Mouse (Mus musculus) megakaryocyte-erythroid progenitor cell, adult 5-6 weeks (primary cell): ENCODE data around the gene Atp5s. TPM values are rescaled to one million over a fixed set of nuclear protein-coding genes. Genes with fewer than 3 reads are reported as not detected.
A peak's percentile ranks its signal among the peaks of the same experiment; 100 is the strongest.

Experiments used
- ATAC-seq: replicated peaks from 2 replicates; pipeline ENCODE4 v1.8.0; 2016; ENCODE audit warnings: mild to moderate bottlenecking, inconsistent platforms; ENCODE audit not compliant: severe bottlenecking, poor library complexity, low FRiP score, low TSS enrichment
- total RNA-seq, 2 experiments: library from RNA; stranded (forward) in 1 of 2; stranded (reverse) in 1 of 2; fragments of 200-1000, 215-1000 nt in 1 of 2; fragments of >200 nt in 1 of 2; fragmentation: Nextera tagmentation in 1 of 2; gene quantifications; 2 replicates each; pipeline ENCODE4 v1.2.3; 2014 to 2017

Atp5s gene
- total RNA-seq, 2 experiments from 2014 or later: 10.6 to 35.6 TPM

DNA sequence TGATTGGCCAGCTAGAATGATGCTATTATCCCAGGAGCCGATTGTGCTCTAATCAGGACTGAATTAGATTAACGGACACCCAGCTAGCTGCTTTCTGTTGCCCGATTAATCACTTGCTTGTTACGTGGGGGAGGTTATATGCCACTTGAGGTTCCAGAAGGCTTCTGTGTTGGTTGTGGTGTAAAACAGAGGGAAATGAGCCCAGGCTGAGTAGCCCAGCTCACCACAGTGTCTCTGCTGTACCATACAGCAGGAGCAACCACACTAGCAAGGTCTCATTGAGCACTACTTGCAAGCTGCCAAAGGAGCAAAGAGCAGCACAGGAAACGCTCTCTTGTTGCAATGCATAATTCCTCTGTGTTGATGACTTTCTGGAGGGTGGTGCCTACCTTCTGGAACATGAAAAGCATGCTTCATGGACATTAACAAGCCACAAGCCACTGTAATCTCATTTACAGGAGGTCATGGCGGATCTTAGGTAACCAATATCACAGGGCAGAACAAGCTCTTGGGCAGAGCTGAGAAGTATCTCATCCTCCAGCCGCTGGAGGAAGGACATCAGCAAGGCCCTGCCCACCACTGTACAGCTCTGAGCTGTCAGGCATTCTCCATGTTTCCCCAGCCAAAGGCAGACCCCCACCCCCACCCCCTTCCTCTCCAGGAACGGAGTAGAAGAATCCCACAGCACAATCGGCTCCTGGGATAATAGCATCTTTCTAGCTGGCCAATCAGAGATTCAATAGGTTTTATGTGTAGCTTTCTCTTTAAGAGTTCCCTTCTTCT, 42.9 kb downstream of the Atp5s start:
- ATAC-seq: no peak

DNA sequence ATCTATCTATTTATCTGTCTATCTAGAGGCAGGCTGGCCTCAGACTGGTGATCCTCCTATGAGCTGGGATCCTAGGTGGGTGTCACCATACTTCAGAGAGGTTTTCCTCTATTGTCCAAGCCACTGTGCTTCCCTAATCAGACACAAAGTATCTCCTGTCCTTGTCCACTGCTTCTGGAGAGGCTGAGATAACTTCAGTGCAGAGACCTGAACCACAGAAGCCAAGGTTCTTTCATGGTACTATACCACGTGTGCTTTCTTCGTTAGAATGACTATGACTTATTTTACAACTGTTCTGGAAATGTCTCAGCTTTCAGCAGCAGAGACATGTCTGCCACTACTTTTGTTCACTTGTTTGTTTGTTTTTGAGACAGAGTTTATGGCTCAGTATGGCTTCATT, 44.1 kb downstream of the Atp5s start:
- ATAC-seq: peak; percentile 74

DNA sequence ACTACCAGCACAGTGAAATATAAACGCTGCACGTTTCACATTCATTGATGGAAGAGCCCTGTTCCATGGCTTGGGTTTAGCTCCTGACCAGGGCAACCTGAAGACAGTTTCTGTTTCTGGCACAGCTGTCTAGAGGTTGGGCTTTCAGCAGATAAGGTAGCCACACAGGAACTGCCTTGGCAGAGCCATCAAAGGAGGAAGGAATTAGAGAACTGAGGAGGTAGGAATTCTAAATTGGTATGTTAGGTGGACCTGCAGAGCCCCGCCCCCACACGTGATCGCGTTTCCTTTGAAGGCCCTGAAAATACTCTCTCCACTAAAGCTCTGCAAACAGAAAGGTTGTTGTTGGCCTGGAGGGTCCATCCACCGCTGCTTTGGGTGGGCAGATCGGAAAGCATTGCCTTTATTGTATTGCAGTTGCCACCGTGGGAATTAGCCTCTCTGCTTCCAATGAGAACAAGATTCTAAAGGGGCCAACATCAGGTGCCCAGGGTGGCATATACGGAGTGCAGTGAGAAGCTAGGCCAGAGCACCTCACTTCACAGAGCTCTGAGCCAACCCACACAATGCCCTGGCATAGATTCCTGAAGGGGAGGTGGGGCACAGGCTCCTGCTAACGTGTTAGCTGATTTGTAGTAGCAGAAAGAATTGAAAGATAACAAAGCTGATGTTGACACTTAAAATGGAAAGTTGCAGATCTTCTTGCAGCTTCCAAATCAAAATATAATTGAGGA, 52.0 kb downstream of the Atp5s start:
- ATAC-seq: peak; percentile 76

DNA sequence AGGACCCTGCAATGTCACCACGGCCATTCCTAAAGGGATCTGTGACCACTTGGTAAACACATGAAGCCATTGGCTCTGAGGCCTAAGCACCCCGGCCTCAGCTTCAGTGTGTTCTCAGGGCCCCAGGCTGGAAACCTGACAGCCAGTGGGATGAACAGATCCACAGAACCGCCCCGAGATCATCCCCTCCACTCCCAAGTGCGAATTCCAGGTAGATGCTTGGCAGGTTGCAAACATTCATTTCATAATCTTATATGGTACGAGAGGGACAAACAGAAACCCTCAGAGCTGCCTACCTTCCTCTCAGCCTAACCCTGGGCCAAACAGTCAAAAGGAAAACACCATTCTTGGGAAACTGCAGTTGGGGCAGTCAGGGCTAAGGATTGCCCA, 52.6 kb downstream of the Atp5s start:
- ATAC-seq: no peak

DNA sequence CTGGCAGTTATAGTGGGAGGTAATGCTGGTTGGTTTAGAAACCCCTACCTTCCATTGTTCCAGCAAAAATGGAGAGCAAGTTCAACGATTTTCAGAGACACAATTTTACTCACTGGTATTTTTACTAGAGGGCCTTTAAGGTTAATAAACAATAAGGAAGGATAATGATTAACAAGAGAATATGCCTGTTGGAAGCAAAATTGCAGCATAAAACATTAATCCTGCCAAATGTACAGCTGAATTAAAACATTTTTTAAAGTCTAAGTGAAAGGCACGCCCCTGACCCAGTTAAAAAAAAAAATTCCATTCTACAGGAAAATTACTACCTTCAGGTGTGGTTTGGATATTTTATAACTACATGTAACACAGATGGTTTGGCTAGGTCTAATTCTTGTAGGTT, 53.2 kb downstream of the Atp5s start:
- no peak for ATAC-seq

DNA sequence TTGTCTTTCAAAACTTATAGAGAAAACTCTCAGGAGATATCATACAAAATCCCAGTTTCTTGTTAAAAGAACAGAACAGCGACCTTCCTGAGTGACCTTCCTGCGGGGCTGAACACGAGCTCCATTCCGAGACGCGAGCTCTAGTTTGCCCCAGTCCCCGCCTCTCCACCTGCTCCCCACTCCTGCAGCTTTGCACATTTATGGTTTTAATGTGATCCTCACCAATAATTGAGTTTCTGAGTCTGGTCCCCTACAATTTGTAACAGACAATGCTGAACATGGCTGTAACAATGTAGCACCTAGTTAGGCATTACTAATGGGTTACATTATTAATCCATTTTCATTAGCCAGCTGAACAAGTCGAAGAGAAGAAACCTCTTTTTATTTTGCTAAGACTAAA, 56.7 kb downstream of the Atp5s start:
- ATAC-seq: no peak

DNA sequence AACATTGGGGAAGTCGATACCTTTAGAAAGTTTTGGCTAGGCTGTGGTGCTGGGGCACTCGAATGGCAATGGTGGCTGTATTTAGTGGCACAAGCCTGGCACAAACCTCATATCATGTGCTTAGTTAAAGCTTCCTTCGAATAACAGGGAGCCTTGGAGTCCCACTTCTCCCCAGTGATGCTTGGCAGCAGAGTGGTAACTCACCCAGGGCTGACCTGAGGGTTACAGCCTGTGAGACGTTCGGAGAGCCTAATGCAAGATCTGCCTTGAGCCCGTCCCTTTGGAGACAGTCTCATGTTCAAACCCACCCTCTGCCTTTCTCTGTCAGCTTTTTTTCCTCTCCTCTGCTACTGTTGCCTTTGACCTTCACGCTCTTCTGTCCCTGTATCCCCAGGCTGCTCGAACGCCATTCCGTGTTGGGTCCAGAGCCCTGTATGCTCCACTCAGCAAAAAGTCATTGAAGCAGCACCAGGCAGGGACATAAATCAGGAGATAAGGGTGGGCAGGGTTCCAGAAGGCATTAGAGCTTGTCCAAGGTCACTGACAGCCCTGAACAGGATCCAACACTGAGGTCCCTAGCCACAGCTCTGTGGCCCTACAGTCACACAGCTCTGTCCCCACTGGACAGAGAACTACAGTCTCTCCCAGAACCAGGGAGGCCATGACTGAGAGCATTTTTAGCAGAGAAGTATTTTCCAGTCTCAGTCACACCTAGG, 57.3 kb downstream of the Atp5s start:
- peak; percentile 31; the same call in 1 of the 2 replicates for ATAC-seq

DNA sequence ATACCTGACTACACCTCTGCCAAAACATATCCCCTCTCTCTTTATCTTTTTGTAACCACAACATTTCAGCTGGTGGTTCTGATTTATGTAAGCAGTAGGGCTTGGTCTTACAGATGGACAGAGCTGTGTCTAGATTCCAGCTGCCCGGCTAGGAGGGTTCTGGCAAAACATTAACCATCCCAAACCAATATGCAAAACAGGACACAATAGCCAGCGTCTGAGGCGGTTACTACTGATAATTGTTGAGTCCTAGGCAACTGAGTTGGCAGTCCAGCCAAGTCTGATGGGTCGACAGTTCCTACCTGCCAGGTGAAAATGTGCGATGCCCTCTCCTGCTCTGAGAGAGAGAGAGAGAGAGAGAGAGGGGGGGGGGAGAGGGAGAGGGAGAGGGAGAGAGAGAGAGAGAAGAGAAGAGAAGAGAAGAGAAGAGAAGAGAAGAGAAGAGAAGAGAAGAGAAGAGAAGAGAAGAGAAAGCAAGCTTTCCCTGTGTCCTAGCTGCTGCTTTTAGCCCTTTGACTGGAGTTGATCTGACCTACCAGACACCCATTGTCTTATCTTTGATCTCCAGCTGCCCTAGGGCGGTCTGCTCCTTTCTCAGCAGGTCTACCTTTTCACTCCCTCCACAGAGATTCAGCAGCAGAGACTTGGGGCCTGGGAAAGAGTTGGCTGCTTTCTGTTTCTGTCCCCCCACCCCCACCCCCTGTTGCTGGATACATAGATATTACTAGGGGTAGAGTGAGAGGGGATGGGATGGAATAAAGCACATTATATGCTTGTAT, 58.7 kb downstream of the Atp5s start:
- ATAC-seq: peak; percentile 89

DNA sequence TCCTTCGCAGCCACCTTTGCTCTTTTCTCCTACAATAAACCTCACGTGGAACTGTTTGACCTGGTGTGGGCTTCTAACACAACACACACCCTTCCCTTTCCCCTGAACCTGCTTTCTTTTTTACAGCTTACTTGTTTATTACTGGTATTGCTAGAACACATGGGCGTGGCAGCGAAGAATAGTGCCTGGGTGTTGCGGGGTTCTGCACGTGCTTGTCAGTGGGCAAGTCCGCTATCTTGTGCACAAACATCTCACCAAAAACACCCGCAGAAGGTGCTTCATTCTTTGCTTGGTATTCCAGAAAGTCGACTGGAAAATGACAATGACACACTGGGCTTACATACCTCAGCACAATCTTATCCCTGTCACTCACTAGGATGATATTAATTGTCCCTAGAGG, 60.7 kb downstream of the Atp5s start:
- no peak for ATAC-seq

DNA sequence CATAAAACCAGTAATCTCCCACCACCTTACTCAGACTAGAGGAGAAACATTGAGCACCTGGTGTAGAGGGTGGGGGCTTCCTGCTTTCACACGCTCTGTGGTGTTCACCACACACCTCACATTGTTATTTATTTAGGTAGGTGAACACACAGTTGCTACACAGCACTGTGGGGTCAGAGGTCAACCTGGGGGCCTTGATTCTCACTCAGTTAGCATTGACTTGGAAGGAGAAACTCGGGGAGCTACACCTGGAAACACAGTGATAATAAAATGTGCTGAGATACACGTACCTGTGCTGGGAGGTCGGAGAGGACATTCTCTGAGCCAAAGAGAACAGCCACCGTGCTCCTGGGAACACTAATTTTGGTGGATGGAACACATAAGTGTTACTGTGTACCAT, 63.6 kb downstream of the Atp5s start:
- ATAC-seq: no peak

DNA sequence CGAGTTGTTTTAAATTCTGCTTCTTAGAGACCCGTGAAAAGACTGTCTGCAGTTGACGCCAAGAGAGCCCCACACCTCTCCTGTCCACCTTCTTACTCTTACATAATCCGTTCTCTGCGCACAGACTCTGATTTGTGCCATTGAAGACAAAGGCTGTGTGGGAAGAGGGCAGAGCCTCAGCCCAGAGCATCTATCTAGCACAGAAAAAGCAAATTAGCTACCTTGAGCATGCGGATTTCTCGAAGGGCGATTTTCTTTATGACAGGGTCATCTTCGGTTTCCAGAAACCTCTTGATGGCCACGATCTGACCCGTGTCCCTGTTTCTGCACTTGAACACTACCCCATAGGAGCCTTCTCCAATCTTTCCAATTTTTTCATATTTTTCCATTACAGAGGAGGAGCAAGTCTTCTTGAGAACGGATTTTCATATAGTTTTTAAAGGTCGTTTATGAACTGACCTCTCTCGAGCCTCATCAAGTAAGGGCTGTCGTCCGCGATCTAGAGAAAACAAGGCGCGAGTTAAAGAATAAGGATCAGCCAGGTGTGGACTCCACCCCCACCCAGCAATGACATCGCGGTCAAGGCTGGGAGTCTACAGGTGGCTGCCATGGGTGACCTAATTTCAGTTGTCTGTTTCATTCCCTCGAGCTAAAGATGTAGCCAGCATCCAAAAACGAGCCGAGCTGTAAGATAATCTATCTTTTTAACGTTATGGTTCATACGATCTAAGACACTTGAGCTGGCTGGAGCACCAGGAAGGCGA, 65.2 kb downstream of the Atp5s start:
- no peak for ATAC-seq

DNA sequence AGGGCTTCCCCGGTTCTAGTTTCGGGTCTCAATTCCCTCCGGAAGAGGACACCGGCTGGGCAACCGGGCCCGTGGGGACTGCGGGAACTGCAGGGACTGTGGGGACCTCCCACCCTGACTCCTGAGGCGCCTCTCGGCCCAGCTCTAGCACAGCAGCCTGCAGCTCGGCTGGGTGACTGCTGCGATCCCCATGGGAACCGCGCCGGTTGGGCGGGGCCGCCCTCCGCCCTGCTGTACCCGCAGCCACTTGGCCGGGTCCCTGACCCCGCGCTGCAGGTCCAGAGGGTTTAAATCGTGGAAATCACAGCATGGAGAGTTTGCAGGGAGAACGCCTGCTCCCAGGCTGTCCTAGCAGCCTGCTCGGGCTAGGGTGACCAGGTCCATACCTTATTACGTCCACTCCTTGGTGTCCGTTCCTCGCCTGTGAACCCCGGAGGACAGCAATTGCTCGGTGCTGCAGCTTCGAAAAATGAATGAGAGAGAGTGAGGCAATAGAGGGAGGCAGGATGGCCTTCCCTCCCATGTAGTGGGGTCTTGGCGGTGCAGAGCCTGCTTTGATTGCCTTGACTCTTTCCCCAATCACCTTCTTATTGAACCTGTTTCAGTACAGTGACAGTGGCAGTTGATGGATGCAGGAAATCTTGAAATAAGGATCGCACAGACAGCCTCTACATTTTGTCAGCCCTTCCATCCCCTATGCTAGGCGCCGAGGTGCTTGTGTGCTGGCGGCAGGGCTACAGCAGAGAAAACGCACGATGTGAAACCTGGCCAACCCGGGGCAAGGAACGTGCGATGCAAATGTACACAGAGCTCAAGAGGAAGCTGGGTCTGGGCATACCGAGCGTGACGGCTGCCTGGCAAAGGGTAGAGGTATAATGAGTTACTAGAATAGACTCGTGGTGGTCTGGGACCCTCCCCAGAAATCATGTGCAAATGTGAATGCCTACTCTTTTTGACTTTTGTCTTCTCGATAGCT, 66.1 kb downstream of the Atp5s start, which contains the start of gene Cdkl1:
Gene Cdkl1 (minus strand): TSS at position 738 of the 976 bp plus-strand sequence.
- peak; percentile 95 for ATAC-seq

Other genes with a start within 250 kb of the Atp5s start
- gene Vcpkmt, start 141.9 kb upstream of the Atp5s start, total RNA-seq (2014; fragmentation: Nextera tagmentation): 15.5 and 21.3 TPM in 2 replicates
- 17.5 and 25.4 TPM in 2 replicates for gene Vcpkmt, start 141.9 kb upstream of the Atp5s start, total RNA-seq (2017)
- gene Sos2, start 43.1 kb upstream of the Atp5s start, total RNA-seq (2014; fragmentation: Nextera tagmentation): 64.5 and 74.0 TPM in 2 replicates
- gene Sos2, start 43.1 kb upstream of the Atp5s start, total RNA-seq (2017): 30.2 and 36.3 TPM in 2 replicates
- gene L2hgdh, start 77 bp upstream of the Atp5s start, total RNA-seq (2014; fragmentation: Nextera tagmentation): 25.7 and 36.9 TPM in 2 replicates
- gene L2hgdh, start 77 bp upstream of the Atp5s start, total RNA-seq (2017): 27.9 and 54.3 TPM in 2 replicates
- 0.27 and 0.57 TPM in 2 replicates for gene Cdkl1, start 66.3 kb downstream of the Atp5s start, total RNA-seq (2014; fragmentation: Nextera tagmentation)
- 1.2 and 2.1 TPM in 2 replicates for gene Cdkl1, start 66.3 kb downstream of the Atp5s start, total RNA-seq (2017)
- gene Atl1, start 167.7 kb downstream of the Atp5s start, total RNA-seq (2014; fragmentation: Nextera tagmentation): 2.8 and 3.4 TPM in 2 replicates
- 3.1 and 6.5 TPM in 2 replicates for gene Atl1, start 167.7 kb downstream of the Atp5s start, total RNA-seq (2017)
- 24.2 and 33.9 TPM in 2 replicates for gene Map4k5, start 168.2 kb downstream of the Atp5s start, total RNA-seq (2014; fragmentation: Nextera tagmentation)
- 25.0 and 29.2 TPM in 2 replicates for gene Map4k5, start 168.2 kb downstream of the Atp5s start, total RNA-seq (2017)